Mouse (Mus musculus) bone marrow, adult 2 months (tissue): ENCODE measurements around the gene Fbxl20. TPM values are rescaled to one million over a fixed set of nuclear protein-coding genes. Genes with fewer than 3 reads are reported as not detected.

Experiments used
- H3K27ac ChIP-seq: fragments of 200-500 bp; 2 replicates; pipeline ENCODE4 v1.5.1; 2012; ENCODE audit warnings: low read depth, mild to moderate bottlenecking, control low read depth, inconsistent platforms, low read length; ENCODE audit not compliant: control insufficient read depth, poor library complexity, insufficient read depth
- H3K4me1 ChIP-seq: fragments of 200-500 bp; 2 replicates; pipeline ENCODE4 v1.6.1; 2011; ENCODE audit warnings: low read length; ENCODE audit not compliant: control insufficient read depth, insufficient read depth
- H3K4me3 ChIP-seq: fragments of 200-500 bp; replicated peaks from 2 replicates; pipeline ENCODE3; 2011; ENCODE audit warnings: mild to moderate bottlenecking, low read depth, low read length, control low read depth; ENCODE audit not compliant: control insufficient read depth
- CTCF ChIP-seq: fragments of 200-500 bp; IDR thresholded peaks from 2 replicates; pipeline ENCODE4 v1.5.1; 2011; ENCODE audit warnings: low read length, control low read depth; ENCODE audit not compliant: control insufficient read depth, insufficient read depth
- POLR2A ChIP-seq: fragments of 200-500 bp; IDR thresholded peaks from 2 replicates; pipeline ENCODE4 v1.6.1; 2011; ENCODE audit warnings: low read depth, mild to moderate bottlenecking, control low read depth, low read length, borderline replicate concordance; ENCODE audit not compliant: control insufficient read depth
- WGBS: fragments of 180-500 bp; shearing (Covaris S2); methylation state at CpG from one replicate; pipeline ENCODE4 v1.1.7; 2018; 5-methylcytosine and 5-hydroxymethylcytosine counted together
- polyA plus RNA-seq: library from polyadenylated mRNA; stranded (reverse); fragments of >200 nt; gene quantifications from 2 replicates; pipeline ENCODE4 v1.2.4, GENCODE M21; 2011; ENCODE audit warnings: low replicate concordance; ENCODE audit not compliant: missing spikeins, insufficient read depth, insufficient read length

Gene Fbxl20
- polyA plus RNA-seq, 1 experiment = 10.1 TPM

DNA sequence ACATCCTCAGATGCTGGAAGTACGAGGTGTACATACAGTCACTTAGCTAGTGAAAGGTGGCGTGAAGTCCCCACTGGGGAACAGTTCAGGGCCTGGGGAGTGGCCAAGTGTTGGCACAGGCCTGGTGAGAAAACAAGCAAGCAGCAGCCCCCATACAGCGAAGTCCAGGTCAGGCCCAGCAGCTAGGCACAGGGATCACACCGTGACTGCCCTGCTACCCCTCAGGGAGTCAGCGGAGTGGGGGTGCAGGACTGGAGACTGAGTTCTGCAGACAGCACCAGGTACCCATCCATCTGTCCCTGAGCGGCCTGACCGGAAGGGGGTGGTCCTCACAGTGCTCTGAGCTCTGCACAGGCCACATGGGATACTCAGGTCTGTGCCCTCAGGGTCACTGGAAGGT is 67.5 kb downstream of the Fbxl20 start:
- TF ChIP-seq CTCF (no peak), POLR2A (no peak)
- H3K4me1 ChIP-seq = no peaks in the 10 kb centered on the region
- H3K27ac ChIP-seq = no peak overlapping the region
- 82% methylated on average over 7 of the region's 7 CpGs for WGBS
- H3K4me3 ChIP-seq = no peak overlapping the region

DNA sequence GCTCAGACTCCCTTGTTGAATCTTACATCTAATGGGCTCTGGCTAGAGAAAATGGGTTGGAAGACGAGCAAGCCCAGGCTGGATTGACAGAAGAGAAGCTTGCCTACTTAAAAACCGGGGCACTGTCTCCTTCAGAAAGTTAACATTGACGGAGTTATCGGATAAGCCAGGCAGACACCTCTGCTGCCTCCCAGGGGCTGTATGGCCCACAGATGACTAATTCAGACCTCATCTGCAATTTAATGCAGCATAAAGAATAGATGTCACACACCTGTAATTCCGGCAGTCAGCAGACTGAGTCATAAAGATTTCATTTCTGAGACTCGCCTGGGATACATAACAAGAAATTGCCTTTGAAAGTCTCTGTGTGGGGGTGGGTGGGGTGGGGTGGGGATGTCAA is 69.8 kb downstream of the Fbxl20 start:
- 86% methylated on average over 6 of the region's 6 CpGs for WGBS
- Histone ChIP-seq H3K4me3 (no peak overlapping the region), H3K4me1 (no peaks in the 10 kb centered on the region), H3K27ac (no peak overlapping the region)
- TF ChIP-seq CTCF (no peak), POLR2A (no peak)

DNA sequence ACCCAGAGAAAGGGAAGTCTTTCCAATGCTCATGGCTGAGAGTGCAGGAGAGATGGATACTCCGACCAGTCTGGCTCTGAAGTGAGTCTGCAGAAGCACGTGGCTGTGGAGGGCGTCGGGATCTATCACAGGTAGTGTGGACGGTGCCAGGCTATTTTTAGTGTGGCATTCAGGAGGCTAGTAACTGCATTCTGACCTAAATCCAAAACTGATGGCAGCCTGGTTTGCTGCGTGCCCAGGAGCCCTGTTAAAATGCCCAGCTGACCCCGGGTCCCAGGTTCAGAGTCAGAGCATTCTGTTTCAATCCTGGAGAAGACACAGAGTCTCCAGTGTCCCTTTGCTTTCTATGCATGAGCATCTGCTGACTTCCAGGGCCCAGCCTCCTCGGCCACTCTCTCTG is 73.1 kb downstream of the Fbxl20 start:
- 72% methylated on average over 8 of the region's 8 CpGs for WGBS
- TF ChIP-seq POLR2A (no peak), CTCF (no peak)
- H3K4me3 ChIP-seq = no peak overlapping the region
- H3K27ac ChIP-seq = no peak overlapping the region
- H3K4me1 ChIP-seq = no peaks in the 10 kb centered on the region

DNA sequence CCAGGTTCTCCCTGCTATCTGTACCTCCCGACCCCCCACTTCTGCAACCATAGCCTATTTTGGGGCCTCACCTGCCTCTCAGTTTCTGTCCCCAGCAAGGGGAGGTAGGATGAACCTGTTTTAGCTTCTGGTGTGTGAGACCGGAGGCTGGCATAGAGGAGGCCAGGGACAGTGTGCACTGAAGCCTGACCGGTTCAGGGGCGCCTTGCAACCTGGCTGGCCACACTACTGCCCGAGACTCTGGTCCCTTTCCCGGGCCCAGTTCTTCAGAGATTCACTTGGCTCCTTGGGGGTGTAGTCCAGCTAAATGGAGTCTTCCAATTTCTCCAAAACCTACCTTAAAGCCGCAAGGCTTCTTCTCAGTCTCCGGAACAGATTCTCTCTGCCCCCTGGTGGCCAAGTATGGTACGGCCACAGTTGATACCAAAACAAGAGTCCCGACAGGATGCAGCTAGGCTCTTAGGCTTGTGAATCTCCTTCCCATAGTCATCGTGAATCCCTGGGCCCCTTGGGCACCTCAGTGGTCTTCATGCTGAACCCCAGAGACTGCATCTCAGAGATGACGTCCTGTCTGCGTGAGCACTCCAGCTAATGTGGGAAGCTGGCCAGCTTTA is 74.9 kb downstream of the Fbxl20 start:
- 21% methylated on average over 13 of the region's 13 CpGs for WGBS
- H3K4me3 ChIP-seq = no peak overlapping the region
- H3K4me1 ChIP-seq = no peaks in the 10 kb centered on the region
- H3K27ac ChIP-seq = no peak overlapping the region
- TF ChIP-seq CTCF = peak; percentile 73
- no peak for TF ChIP-seq POLR2A

DNA sequence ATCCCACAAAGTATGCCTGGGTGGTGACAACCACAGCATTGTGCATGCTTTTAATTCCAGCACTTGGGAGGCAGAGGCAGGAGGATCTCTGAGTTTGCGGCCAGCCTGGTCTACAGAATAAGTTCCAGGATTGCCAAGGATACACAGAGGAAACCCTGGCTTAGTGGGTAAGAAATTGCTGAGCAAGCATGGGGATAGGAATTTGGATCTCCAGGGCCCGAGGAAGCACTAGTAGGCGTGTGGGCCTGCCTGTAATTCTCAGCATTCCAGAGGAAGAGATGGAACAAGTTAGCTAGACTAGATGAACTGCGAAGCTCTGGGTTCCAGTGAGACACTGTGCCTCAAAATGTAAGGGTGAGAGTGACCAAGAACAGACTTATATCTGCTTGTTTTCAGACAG is 76.8 kb downstream of the Fbxl20 start:
- H3K4me1 ChIP-seq = no peaks in the 10 kb centered on the region
- 80% methylated on average over 4 of the region's 4 CpGs for WGBS
- H3K27ac ChIP-seq = no peak overlapping the region

DNA sequence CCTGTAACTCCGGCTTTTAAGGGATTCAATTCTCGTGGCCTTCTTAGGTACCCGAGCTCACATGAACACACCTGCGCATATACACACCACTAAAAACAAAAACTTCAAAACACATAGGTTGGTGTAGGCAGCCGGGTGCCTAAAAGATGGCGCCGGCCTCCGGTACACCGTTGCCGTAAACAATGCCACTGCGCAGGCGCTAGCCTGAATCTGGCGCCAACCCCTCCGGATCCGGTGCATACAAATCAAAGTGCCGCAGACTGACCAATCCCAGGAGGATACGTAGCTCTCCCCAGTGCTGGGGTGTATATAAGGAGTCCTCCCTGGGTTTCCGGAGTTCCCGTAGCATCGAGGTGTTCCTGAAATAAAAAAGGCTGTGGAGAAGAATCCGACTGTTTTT is 82.9 kb downstream of the Fbxl20 start:
- TF ChIP-seq POLR2A = no peak
- no peak for TF ChIP-seq CTCF
- Histone ChIP-seq H3K27ac (no peak overlapping the region), H3K4me1 (no peaks in the 10 kb centered on the region), H3K4me3 (no peak overlapping the region)
- 91% methylated on average over 21 of the region's 21 CpGs for WGBS

More for the DNA sequence above, 76.8 kb downstream of the Fbxl20 start:
- no peak for TF ChIP-seq POLR2A
- TF ChIP-seq CTCF = no peak
- no peak overlapping the region for H3K4me3 ChIP-seq

DNA sequence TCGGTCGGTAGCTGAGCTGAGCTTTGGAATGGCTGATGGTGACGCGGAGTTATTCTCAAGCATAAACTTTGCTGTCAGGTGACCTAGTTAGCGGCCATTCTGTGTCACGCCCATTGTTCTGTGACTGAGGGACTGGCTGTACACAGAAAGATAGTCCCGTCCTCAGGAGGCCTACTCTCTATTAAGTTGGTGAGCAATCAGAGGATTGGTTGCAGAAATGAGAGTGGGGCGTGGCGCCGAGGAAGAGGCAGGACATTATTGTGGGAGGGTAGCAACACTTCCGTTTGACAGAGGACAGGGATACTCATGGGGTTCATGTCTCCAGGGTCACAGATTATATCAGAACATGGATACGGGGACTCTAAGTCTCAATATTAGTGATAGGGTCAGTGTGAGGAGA is 84.0 kb downstream of the Fbxl20 start:
- TF ChIP-seq CTCF (no peak), POLR2A (no peak)
- WGBS = 86% methylated on average over 12 of the region's 12 CpGs
- no peaks in the 10 kb centered on the region for H3K4me1 ChIP-seq
- H3K4me3 ChIP-seq = no peak overlapping the region
- H3K27ac ChIP-seq = no peak overlapping the region

DNA sequence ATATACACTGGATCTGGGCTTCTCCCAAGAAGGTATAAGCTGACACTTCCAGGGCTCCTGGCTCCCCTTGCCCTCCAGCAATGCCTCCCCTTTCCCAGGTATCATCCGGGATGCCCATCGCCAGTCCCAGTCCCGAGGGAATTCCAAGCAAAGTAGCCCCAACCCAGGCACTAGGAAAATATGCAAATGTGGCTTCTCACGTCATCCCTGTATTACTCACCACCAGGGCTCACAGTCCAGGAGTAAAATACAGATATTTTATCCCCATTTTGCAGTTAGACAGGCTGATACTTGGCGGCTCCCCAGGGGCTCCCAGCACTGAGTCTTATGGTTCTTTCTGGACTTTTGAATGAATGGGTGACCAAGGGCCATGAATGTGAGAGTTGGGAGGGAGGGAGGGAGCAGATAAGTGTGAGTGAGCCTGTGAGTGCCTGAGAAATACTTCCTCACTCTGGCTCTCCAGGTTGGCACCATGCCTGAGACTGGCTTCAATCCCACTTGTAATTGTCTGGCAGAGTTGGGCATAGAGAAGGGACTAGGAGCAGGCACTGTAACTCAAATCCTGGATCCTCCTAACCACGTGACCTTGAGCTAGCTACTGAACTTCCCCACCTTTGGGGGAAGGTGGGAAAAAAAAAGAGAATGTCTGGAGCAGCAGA is 88.2 kb downstream of the Fbxl20 start:
- no peak overlapping the region for H3K4me3 ChIP-seq
- H3K4me1 ChIP-seq = no peaks in the 10 kb centered on the region
- no peak for TF ChIP-seq POLR2A
- TF ChIP-seq CTCF = no peak
- WGBS = 59% methylated on average over 6 of the region's 6 CpGs
- no peak overlapping the region for H3K27ac ChIP-seq

DNA sequence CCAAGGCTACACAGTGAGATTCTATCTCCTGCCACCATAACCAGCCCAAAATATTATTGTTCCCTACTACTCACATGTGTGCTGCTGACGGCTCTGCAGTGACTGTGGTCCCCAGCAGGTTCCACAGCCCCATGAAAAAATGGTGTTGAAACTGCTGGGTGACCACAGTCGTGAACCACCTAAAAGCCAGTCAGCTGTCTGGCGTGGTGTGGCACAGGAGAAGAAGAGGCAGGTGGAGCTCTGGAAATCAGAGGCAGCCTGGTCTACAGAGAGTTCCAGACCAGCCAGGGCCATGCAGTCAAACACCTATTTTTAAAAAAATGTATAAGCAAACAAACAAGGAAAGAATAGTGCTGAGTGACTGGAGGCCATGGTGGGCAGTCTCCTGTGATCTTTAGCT is 88.8 kb downstream of the Fbxl20 start:
- no peak overlapping the region for H3K27ac ChIP-seq
- H3K4me3 ChIP-seq = no peak overlapping the region
- TF ChIP-seq CTCF (no peak), POLR2A (no peak)
- WGBS = 37% methylated on average over 3 of the region's 3 CpGs
- no peaks in the 10 kb centered on the region for H3K4me1 ChIP-seq
